Mouse (Mus musculus) NIH3T3 (cell line): ENCODE results near the gene Mrpl34.
"Not testable (repeated sequence)": the region's sequence is repeated elsewhere in the genome, so short reads cannot be mapped to it uniquely, and the experiment has no call there.

Source experiments
- DNase-seq: peaks from one replicate; pipeline ENCODE4 v3.0.0-alpha.2; 2012; ENCODE audit warnings: low read depth

The Mrpl34 gene

DNA sequence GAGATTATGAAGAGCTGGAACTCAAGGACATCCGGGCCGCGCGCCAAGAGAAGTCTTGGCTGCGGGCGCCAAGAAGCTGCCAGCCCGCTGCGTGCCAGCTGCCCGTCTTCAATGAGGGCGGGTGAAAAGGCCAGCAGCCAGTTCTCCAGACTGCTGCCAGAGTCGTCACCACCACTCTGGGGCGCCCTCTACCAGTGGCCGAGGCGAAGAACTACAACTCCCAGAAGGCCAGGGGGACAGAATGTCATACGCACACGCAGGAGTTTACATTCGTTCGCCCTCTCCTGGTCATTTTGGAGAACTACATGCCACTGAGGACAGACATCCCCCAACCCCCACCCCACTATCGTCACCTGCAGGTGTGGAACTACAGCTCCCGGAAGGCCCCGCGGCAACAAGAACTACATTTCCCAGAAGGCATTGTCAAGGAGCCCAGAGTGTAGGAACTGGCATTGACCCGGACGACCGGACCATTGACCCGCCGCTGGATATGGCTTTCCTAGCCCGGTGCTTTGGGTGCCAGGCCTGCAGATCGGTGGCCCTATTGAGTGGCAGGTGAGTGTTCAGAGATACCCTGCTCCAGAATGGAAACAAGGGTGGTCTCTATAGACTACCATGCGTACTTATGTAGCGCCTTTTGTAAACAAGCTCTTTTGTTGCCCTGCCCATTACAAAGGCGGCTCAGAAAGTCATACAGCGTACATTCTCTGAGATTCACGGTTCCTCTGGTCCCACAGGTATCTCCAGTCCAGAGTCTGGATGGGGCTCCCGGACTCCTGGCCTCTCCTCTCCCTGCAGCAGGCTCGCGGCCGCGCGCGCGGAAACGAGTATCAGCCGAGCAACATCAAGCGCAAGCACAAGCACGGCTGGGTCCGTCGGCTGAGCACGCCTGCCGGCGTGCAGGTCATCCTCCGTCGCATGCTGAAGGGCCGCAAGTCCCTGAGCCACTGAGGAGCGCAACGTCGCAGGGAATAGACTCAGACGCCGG is at the start of gene Mrpl34:
Mrpl34 (plus strand) TSS at position 447 of the 988 bp plus-strand sequence.
- DNase-seq, result peak; percentile 99

DNA sequence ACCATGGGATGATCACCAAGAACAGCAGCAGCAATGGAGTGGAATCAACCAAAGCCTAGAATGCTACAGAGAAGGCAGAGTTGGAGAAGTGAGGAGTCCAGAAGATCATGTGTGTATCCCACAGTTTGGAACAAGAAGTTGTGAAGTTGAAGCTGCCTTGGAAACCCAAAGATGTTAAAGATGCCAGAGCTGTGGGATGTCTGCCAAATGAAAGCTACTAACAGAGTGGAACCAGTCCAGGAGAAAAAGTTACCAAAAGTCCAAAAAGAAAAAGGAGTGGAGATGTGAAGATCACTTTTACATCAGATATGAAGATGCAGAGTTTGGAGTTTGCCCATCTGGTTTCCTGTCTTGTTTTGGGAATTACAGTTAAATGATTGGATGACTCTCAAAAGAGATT is 42.6 kb upstream of the Mrpl34 start:
- peak; percentile 53 for DNase-seq

DNA sequence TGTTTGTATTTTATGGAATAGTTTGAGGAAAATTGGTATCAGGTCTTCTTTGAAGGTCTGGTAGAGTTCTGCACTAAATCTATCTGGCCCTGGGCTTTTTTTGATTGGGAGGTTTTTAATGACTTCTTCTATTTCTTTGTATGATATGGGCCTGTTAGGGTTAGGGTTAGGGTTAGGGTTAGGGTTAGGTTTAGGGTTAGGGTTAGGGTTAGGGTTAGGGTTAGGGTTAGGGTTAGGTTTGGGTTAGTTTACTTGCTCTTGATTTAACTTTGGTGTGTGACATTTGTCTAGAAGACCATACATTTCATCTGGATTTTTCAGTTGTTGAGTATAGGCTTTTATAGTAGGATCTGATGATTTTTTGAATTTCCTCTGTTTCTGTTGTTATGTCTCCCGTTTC is 31.8 kb upstream of the Mrpl34 start:
- not testable (repeated sequence) for DNase-seq

DNA sequence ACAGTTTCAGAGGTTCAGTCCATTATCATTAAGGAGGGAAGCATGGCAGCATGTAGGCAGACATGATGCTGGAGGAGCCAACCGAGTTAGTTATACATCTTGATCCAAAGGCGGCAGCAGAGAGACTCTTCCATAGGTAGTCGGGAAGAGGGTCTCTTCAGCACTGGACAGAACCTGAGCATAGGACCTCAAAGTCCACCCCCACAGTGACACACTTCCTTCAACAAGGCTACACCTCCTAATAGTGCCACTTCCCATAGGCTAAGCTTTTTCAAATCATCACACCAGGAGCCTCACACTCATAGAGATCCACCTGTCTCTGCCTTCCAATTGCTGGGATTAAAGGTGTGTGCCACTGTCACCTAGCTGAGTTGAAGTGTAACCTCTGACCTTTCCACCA is 27.7 kb upstream of the Mrpl34 start:
- DNase-seq, result no peak

DNA sequence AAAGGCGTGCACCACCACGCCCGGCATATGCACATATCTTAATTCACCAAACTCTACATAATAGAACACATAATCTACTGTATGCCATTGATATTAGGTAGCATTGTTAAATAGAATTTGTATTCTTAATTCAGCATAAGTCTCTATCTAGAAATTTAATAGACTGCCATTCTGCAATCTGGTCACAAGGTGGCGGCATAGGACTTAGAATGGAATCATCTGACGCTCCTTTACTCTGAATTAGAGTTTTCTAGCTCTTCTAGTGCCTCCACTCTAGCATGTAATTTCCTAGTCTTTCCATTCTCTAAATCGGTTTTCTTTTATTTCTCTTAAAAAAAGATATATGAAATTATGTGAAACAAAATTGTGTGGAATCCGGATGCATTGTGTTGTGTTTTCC is 23.4 kb upstream of the Mrpl34 start:
- peak; percentile 87 for DNase-seq

DNA sequence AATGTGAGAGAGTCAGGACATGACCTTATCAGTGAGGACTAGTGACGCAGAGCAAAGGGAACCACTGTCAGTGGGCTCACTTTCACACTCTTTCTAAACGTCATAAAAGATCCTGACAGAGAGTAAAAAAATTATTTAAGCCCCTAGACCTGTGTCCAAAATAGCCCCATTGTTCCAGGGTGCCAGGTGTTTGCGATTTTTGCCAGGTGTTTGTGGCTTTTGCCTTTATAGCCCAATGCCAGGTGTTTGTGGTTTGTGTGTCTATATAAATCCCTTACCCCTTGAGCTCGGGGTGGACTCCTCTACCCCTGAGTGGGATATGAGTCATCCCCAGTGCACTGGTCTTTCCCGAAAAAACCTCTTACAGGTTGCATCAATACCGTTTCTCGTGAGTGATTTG is 19.7 kb upstream of the Mrpl34 start:
- DNase-seq, result peak; percentile 22

DNA sequence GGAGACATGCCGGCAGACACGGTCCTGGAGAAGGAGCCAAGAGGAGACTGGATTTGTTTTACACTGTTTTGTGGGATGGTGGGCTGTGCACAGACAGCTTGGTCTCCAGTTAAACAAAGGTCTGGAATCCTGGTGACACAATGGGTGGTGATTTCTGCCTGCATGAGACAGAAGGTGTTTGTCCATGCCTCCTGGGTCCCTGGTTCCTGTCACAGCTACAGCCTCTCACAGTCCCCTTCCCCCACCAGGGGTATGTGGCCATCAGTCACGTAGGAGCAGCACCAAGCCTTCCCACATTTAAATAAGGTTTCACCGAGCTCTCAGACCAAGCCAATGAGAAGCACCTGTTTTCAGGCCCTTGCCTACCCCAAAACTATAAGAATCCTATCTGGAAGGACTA is 13.4 kb upstream of the Mrpl34 start:
- no peak for DNase-seq

DNA sequence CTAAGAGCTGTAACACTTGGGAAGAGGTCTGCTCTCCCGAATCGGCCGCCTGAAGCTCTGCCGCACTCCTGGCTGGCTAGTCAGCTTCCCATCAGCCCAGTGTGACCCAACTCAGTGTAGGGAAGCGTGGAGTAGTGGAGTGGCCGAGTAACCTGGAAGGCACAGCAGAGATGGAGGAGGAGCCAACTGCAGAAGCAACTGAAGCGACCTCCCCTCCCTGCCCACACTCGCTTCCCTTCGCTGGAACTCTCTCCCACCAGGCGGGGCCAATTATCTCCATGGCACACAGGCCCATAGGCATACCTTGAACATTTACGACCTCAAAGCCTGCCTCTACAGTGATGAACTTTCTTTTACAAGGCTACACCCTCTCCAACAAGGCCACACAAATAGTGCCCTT is 13.0 kb upstream of the Mrpl34 start:
- DNase-seq, result no peak

DNA sequence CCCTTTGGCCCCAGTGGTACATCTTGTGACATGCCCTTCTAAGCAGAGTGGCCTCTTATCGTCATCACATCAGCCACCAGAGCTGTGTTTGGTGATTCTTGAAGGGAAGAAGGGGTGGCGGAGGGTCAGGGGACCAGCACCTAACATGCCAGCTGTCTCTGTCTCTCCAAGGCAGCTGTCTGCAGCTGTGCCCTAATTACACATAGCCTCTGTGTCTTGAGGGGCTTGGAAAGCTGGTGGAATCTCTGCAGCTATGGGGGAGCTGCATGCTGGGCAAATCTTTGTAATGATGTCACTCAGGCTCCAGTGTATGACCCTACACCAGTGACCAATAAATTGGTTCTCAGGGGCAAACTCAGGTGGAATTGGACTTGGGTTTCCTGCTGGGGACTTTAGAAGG is 12.1 kb upstream of the Mrpl34 start:
- no peak for DNase-seq

DNA sequence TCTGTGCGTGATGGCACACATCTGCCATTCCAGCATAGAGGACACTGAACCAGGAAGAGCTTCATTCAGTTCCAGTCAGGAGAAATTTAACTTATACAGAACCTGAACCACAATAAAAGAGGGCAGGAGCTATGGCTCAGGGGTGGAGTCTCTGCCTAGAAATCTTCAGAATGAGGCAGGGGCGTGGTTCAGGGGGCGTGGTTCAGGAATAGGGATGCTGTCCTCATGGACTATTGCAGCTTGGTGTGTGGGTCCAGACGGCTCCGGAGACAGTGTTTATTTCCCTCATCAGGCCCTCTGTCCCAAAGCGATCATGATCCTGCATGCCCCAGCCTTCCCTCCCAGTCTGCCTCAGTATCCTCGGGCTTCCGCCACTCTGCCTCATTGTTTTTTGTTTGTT is 10.1 kb upstream of the Mrpl34 start:
- no peak for DNase-seq

DNA sequence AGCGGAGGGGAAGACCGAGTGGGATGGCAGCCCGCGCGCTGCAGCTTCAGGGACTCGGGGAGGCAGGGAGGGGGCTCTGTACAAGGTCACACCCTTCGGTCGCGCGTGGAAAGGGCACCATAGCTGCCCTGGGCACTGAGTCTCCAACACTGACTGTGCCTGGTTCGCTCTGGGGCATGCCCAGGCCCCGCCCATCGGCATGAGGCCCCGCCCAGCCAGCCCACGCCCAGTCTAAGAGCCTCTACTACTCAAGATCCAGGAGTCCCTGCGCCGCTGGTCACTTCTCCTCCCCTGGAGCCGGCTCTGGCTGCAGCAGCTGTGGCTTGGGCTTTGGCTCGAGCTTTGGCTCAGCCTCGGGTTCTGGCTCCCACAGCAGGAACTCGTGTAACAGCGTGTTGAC is 7.9 kb upstream of the Mrpl34 start:
- DNase-seq, result no peak

DNA sequence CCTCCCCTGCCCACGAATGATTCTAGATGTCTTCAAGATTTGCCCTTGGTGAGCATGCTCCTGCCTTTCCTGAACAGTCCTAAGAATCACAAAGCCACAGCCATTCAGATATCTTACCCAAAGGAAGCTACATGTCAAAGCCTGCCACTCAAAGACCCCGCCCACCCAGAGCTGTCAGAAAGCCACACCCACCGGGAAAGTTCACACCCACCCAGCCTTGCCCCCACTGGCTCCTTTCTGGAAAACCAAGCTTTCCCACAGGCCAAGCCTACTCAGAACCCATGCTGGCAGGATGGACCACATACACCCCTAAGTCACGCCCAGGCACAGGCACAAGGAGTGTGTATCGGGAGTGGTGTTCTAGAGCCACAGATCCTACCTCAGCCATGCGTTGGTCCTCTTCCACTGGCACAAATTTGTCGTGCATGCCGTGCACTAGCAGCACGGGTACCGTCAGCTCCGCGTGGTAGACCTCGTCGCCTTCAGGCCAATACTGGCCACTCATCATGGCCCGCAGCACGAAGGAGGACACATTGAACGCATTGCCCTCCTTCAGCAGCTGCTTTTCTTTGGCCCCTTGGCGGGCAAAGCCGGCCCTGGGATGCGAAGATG is 7.0 kb upstream of the Mrpl34 start:
- no peak for DNase-seq

DNA sequence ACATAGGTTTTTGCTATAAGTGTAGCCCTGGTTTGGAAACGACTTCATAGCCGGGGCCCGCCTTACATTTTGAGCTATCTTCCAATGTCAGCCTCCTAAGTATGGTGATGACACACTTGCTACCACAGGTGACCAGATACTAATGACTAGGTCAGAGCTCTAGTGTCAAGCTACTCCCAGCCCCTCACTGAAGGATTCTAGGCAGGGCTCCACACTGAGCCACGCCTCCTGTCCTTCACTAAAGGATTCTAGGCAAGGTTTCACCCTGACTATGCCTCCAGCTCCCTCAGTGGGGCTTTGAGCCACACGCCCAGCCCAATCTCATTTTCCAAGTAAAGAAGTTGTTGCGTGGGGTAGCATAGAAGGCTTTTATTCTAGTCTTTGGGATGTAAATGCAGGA is 4.0 kb upstream of the Mrpl34 start:
- no peak for DNase-seq

DNA sequence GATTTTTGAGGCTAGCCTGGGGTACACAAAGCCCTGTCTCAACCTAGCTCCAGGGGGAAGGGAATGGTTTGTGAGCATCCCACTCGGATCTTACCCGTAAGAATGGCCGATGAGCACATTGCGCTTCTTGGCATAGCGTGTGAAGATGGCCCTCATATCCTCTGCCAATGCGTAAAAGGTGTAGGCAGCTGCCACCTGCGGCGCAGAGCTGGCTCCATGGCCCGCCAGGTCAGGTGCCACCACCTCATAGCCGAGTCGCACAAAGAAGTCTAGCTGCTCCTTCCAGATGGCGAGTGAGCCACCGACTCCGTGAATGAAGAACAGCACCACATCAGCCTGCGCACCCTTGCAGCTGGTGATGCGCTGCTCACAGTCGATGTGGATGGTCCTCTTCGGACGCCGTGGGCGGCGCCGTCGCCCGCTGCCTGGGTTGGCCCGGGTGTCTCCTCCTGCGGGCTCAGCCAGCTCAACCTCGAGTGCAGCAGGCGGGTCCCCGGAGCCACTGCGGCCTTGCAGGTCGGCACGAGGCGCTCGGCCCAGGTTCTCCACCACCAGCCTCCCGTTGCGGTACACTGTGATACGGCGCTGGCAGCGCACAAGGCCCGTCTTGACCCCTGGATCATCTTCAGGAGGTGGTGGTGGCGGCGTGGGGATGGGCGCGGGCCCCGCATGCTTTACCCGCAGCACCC is 3.5 kb upstream of the Mrpl34 start:
- DNase-seq, result no peak

DNA sequence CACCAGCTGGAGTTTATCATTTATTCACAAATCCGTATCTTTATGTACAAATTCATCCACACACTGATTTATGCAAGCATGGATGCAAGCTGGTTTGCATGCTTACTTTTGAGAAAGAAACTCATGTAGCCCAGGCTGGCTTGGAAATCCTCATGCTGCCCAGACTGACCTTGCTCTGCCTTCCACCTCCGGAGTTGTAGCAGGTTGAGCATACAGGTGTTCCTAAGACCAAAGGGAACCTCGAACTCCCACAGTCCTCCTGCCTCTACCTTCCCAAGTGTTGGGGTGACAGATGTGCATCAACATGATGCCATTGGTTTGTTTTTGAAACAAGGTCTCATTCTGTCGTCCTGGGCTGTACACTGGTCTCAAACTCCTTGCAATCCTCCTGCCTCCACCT is 2.6 kb upstream of the Mrpl34 start:
- DNase-seq, result no peak

DNA sequence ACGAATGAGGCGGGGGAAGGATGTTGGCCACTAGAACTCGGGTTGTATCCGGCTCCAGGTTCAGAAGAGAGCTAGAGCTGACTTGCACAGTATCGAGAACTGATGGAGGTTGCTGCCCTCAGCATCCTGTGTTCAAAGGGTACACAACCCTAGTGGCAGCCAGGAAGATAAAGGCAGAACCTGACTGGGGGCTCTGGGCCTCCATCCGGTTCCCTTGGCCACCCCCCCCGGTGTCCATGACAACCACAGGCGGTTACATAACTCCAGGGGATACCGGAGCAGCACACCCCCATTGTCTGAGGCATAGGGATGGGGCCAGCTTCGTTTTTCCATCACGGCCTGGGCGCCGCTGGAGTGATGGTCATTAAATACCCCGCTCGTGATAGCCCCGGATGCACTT is 2.0 kb upstream of the Mrpl34 start:
- DNase-seq, result peak; percentile 33

DNA sequence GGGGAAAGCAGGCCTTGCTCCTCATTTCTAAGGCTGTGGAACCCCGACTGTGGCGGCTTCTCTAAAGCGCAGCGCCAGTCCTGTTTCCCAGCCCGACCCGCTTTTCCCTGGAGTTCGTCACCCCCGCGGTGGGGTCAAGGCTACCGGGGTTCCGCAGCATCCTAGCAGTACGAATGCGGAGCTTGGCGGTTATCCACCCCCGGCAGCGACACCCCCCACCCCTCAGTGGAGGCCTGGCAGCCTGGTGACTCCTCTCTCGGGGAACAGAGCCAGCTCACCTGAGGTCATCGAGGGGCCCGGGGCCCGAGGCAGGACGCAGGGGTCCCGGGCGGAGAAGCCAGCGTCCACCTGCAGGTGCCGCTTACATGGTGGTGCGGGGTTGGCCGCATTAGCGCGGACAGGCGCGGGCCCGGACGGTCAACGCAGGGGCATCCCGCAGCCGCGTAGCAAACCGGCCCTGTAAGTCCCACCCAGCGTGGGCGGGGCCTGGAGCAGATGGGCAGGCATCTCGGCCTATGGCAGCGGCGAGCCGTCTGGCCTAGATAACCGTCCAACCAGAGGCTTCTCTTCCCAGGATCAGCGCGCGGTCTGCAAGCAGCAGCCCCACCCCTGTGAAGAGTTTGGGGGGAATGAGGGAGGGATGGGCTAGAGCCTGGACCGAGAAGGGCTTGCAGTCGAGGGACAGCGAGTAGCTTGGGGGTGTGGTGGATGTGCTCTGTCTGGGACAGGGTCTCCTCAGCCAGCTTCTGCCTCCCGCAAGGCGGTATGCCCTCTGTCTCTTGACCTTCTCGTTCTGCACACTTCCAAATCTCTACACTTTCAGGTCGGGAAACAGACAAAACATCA is 1.3 kb upstream of the Mrpl34 start, which contains the start of gene Abhd8:
Abhd8 (minus strand) TSS at position 468 of the 846 bp plus-strand sequence.
- peak; percentile 98 for DNase-seq

DNA sequence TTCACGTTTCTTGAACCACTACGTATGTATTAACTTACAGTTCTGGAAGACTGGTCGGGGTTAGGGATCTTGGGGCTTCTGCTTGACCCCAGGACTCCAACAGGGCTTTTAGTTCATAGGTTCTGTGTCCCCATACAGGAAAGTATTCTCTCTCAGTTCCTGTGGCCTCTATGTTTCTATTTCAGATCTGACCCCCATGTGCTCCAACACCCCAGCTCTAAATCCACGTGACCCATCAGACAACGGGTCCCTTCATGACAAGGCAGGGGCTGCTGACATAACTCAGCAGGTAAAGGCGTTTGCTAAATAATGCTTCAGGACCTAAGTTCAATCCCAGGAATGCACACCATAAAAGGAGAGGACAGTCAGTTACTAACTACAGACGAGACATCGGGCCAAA is 974 bp downstream of the Mrpl34 start:
- DNase-seq, result no peak

DNA sequence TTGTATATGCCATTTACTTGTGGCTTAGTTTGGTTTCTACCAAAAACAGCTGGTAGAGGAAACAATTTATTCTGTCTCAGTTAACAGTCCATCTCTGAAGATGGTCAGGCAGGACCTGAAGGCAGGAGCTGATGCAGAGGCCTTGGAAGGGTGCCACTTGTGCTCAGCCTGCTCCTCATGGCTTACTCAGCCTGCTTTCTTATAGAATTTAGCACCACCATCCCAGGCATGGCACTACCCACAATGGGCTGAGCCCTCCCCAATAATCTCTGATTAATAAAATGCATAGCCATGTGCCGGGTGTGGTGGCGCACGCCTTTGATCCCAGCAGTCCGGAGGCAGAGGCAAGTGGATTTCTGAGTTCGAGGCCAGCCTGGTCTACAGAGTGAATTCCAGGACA is 1.4 kb downstream of the Mrpl34 start:
- DNase-seq, result no peak

DNA sequence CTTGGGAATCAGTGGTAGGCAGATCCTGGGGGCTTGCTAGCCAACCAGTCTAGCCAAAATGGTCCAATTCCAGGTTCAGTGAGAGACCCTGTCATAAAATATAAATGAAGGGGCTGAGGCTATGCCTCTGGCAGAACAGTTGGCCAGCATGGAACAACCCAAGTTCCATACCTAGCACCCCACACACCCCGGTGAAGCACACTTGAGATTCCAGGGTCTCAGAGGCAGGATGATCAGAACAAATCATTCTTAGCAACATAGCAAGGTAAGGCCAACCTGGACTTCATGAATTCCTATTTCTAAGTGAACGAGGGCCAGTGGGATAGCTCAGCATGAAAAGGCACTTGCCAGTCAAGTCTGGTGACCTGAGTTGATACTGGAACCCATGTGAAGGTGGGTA is 2.4 kb downstream of the Mrpl34 start:
- DNase-seq, result no peak

DNA sequence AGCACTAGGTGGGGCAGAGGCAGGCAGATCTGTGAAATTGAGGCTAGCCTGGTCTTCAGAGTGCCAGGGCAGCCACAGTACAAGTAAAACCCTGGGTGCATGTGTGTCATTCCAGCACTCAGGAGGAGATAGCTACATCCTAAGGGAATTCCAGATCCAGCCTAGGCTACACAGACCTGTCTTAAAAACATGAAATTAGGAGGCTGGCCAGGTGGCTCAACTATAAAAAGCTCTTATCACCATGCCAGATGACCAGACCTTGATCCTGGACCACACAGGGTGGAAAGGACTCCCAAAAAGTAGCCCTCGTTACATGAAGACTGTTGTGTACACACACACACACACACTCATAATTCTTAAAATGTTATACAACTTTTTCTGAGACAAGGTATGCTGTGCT is 3.2 kb downstream of the Mrpl34 start:
- no peak for DNase-seq

DNA sequence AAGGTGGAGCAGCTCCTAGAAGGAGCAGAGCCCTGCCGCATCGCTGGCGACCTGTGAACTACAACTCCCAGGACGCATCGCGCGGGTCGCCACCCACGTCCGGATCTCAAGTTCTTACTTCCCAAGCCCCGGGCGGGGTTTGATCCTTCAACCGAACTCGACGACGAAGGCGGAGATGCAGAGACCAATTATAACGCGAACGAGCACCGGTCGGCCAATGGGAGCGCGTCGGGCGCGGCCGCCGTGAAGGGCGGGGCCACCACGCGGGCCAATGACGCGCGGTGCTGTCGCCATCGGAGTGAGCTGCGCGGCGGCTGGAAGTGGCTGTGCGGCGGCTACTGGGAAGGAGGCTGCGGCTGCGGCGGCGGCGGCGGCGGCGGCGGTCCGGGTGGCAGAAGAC is 4.2 kb downstream of the Mrpl34 start, which contains the start of gene Dda1:
Dda1 (plus strand) TSS at position 284 of the 400 bp plus-strand sequence.
- peak; percentile 99 for DNase-seq
